ENCODE assay signal across 21 mouse cellular contexts in the genomic region with DNA sequence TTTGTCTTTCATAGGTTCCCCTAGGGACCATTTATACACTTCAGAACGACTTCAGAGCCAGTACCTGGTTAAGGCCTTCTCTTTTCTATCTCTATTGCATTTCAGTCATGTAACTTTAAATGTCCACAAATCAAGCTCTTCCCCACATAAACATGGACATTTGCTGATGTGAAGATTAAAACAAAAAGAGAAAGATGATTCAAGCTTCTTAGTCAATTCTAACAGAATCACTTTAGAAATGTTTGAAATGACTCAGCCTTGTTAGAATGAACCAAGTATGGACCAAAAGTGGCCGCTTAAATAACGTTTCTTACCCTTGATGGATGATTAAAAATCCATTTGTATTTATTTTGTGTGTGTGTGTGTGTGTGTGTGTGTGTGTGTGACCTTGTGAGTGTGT. TPM values are rescaled to one million over a fixed set of nuclear protein-coding genes. Genes with fewer than 3 reads are reported as not detected.
DNase-seq lines count a peak whose midpoint lies in the region; ATAC-seq and TF ChIP-seq lines count a peak whose summit lies in the region.
"Had no signal": no experiment of that assay in that cellular context is flagged by ENCODE, and none has a peak within 500 bp of the region (broad histone marks: within the 10 kb centered on the region; RNA-seq: fewer than 3 reads in every experiment).

No protein-coding gene starts in this region.

- H3K27ac ChIP-seq in CH12.LX (ENCODE audit: insufficient read depth, low read depth), result no peak overlapping the region
- H3K27ac ChIP-seq in forebrain, embryonic 11.5 days (ENCODE audit: low read depth, low read length), result no peak overlapping the region

- dilution Hi-C loops in CH12.LX (cut with MboI; ENCODE audit: extremely low pct_ligation_motif_present, extremely low pct_unique_long_range_greater_than_20kb, low sequenced_read_pairs), result no loop called here

- no peaks in the 10 kb centered on the region for H3K36me3 ChIP-seq in CH12.LX (replicated peaks in 1 of 2; ENCODE audit: control insufficient read depth in 1 of 2, insufficient read depth in 1 of 2, low read length in 1 of 2)
- no peaks in the 10 kb centered on the region for H3K36me3 ChIP-seq in forebrain, embryonic 11.5 days (ENCODE audit: control insufficient read depth, insufficient read depth, low read length)
- H3K36me3 ChIP-seq: G1E had no signal

- H3K4me3 ChIP-seq in CH12.LX (replicated peaks in 1 of 3; ENCODE audit: low read depth in 2 of 3, low read length in 2 of 3, poor library complexity in 1 of 3), result no peak overlapping the region
- no peak overlapping the region for H3K4me3 ChIP-seq in forebrain, embryonic 11.5 days (ENCODE audit: low read depth, low read length)

- peaks cover 2% of the 10 kb centered on the region for H3K27me3 ChIP-seq in CH12.LX (replicated peaks)
- H3K27me3 ChIP-seq in forebrain, embryonic 11.5 days (ENCODE audit: control insufficient read depth, insufficient read depth, low read length), result no peaks in the 10 kb centered on the region

- whole genome bisulfite sequencing in forebrain, embryonic 11.5 days, result 67% methylated on average over 3 of the region's 3 CpGs

- no peak for TF ChIP-seq RAD21 in CH12.LX (IDR thresholded peaks at IDR 0.05; ENCODE audit: low read depth, low read length)

- no peak for ATAC-seq in forebrain, embryonic 11.5 days (replicated peaks; ENCODE audit: low FRiP score)
- ATAC-seq: activated CD4-positive, CD25-positive, alpha-beta regulatory T cell, adult 4 months; Patski had no signal

- TF ChIP-seq CTCF in CH12.LX (conservative IDR thresholded peaks at IDR 0.05 in 1 of 2, IDR thresholded peaks at IDR 0.05 in 1 of 2; ENCODE audit: low read depth in 2 of 2, low read length in 2 of 2), result no peak; a peak in 1 of 4 replicates

- in situ Hi-C loops in CH12.LX (cut with MboI; ENCODE audit: low pct_ligation_motif_present, low pct_unique_long_range_greater_than_20kb, low sequenced_read_pairs), result loop anchor here (25.0 kb wide), 1 partner anchor 364 kb away; a partner anchor contains a TSS

- H3K9me3 ChIP-seq in CH12.LX (replicated peaks; ENCODE audit: low read length), result no peaks in the 10 kb centered on the region
- no peaks in the 10 kb centered on the region for H3K9me3 ChIP-seq in forebrain, embryonic 11.5 days (ENCODE audit: control insufficient read depth, low read length)
- H3K9me3 ChIP-seq: G1E had no signal

- H3K4me1 ChIP-seq in CH12.LX (ENCODE audit: control insufficient read depth in 1 of 2, insufficient read depth in 2 of 2), result peaks cover 22 to 28% of the 10 kb centered on the region in 2 experiments
- no peaks in the 10 kb centered on the region for H3K4me1 ChIP-seq in forebrain, embryonic 11.5 days (replicated peaks; ENCODE audit: control insufficient read depth, insufficient read depth, low read length)

- no peak overlapping the region for H3K9ac ChIP-seq in CH12.LX (ENCODE audit: insufficient read depth, low read depth)
- H3K9ac ChIP-seq in forebrain, embryonic 11.5 days (ENCODE audit: low read length), result no peak overlapping the region

- H3K79me2 ChIP-seq in CH12.LX (replicated peaks; ENCODE audit: control insufficient read depth, extremely low read depth, insufficient read depth, poor library complexity, severe bottlenecking), result no peaks in the 10 kb centered on the region

- no peak for DNase-seq in CH12.LX (ENCODE audit: extremely low read depth)
- DNase-seq in forebrain, embryonic 11.5 days (ENCODE audit: low spot score), result no peak
- DNase-seq: adrenal gland, adult 2 months; adrenal gland, adult 8-10 months; adrenal gland, postnatal 10 days; adrenal gland, postnatal 14 days; adrenal gland, postnatal 25 days; adrenal gland, postnatal 36 days; B cell, adult 2 months; cerebellum, adult 11 months; cerebellum, adult 11-12 months; cerebellum, adult 18-20 months; cerebellum, adult 2 months; cerebellum, adult 8-10 months had no signal

- no peak overlapping the region for H3K4me2 ChIP-seq in CH12.LX (ENCODE audit: insufficient read depth, low read depth, poor library complexity, severe bottlenecking)
- no peak overlapping the region for H3K4me2 ChIP-seq in forebrain, embryonic 11.5 days (ENCODE audit: low read depth, low read length, severe bottlenecking)

- TF ChIP-seq EP300 in CH12.LX (IDR thresholded peaks at IDR 0.05; ENCODE audit: low read length), result peak; percentile 71

- no peak for TF ChIP-seq POLR2A in CH12.LX (IDR thresholded peaks at IDR 0.05; ENCODE audit: low read depth, low read length)

TF ChIP-seq in CH12.LX, 34 proteins besides CTCF, POLR2A, EP300 and RAD21:
- no peak for TF ChIP-seq GABPA (IDR thresholded peaks at IDR 0.05; ENCODE audit: insufficient replicate concordance, low read depth, low read length)
- no peak for TF ChIP-seq UBTF (IDR thresholded peaks at IDR 0.05; ENCODE audit: low read depth, low read length)
- TF ChIP-seq PAX5 (IDR thresholded peaks at IDR 0.05; ENCODE audit: low read length), result no peak
- TF ChIP-seq MEF2A (IDR thresholded peaks at IDR 0.05; ENCODE audit: borderline replicate concordance, low read depth, low read length), result peak; percentile 65; the same call in 1 of the 2 replicates
- TF ChIP-seq JUND (conservative IDR thresholded peaks at IDR 0.05; ENCODE audit: low read depth, low read length), result peak; percentile 80
- TF ChIP-seq SIN3A (IDR thresholded peaks at IDR 0.05; ENCODE audit: low read length), result no peak
- TF ChIP-seq MAX (IDR thresholded peaks at IDR 0.05; ENCODE audit: low read length), result 0 out of 2 replicates have a peak, but pooled peaks have one; percentile 20
- TF ChIP-seq KAT2A (IDR thresholded peaks at IDR 0.05; ENCODE audit: insufficient replicate concordance, low read length), result 0 out of 2 replicates have a peak, but pooled peaks have one; percentile 21
- TF ChIP-seq ETS1 (conservative IDR thresholded peaks at IDR 0.05; ENCODE audit: low read depth, low read length), result no peak; the same call in 1 of the 2 replicates
- TF ChIP-seq IRF4 (IDR thresholded peaks at IDR 0.05; ENCODE audit: low read depth, low read length), result peak; percentile 75; the same call in 1 of the 2 replicates
- no peak for TF ChIP-seq E2F4 (IDR thresholded peaks at IDR 0.05; ENCODE audit: insufficient replicate concordance, low read depth, low read length)
- 0 out of 2 replicates have a peak, but pooled peaks have one; percentile 17 for TF ChIP-seq TCF12 (IDR thresholded peaks at IDR 0.05; ENCODE audit: low read depth, low read length)
- TF ChIP-seq MXI1 (IDR thresholded peaks at IDR 0.05; ENCODE audit: low read depth, low read length), result 0 out of 2 replicates have a peak, but pooled peaks have one; percentile 36
- peak; percentile 53; the same call in 1 of the 2 replicates for TF ChIP-seq RCOR1 (conservative IDR thresholded peaks at IDR 0.05; ENCODE audit: low read depth, low read length)
- TF ChIP-seq JUN (IDR thresholded peaks at IDR 0.05; ENCODE audit: insufficient read depth, low read depth, low read length), result peak; percentile 77

RNA-seq across cellular contexts. Expression of a gene that starts 14.2 kb away (rescaled TPM):
- total RNA-seq in CH12.LX (2012; rRNA removed) (not detected in 2 replicates), CH12.LX (2014; rRNA removed) (not detected in 2 replicates)
- polyA plus RNA-seq in CH12.LX (2012; ENCODE audit: insufficient read length, low read depth), result not detected in 2 replicates
- not detected in 2 replicates for polyA plus RNA-seq in forebrain, embryonic 11.5 days (2014; fragmentation: Nextera tagmentation; extraction: Ambion mirVana)
- total RNA-seq: MEL had no signal
- polyA plus RNA-seq: brain, embryonic 14.5 days; C2C12; G1E; Patski had no signal

RNA-seq across cellular contexts. Expression of a gene that starts 16.0 kb away (rescaled TPM):
- total RNA-seq in CH12.LX (2012; rRNA removed), result 0.30 and 0.38 TPM in 2 replicates
- 0.18 and 0.36 TPM in 2 replicates for total RNA-seq in CH12.LX (2014; rRNA removed)
- polyA plus RNA-seq in CH12.LX (2012; ENCODE audit: insufficient read length, low read depth), result 0.27 and 0.57 TPM in 2 replicates
- polyA plus RNA-seq in forebrain, embryonic 11.5 days (2014; fragmentation: Nextera tagmentation; extraction: Ambion mirVana), result 1.8 and 2.5 TPM in 2 replicates
- polyA plus RNA-seq: activated CD4-positive, CD25-positive, alpha-beta regulatory T cell, adult 4 months; C2C12; G1E; Patski had no signal

RNA-seq across cellular contexts. Expression of a gene that starts 31.3 kb away (rescaled TPM):
- total RNA-seq in CH12.LX (2012; rRNA removed) (3.1 and 3.4 TPM in 2 replicates), CH12.LX (2014; rRNA removed) (5.3 and 5.5 TPM in 2 replicates)
- polyA plus RNA-seq in CH12.LX (2012; ENCODE audit: insufficient read length, low read depth), result 4.4 and 5.2 TPM in 2 replicates
- 2.2 and 2.7 TPM in 2 replicates for polyA plus RNA-seq in forebrain, embryonic 11.5 days (2014; fragmentation: Nextera tagmentation; extraction: Ambion mirVana)
- total RNA-seq: MEL had no signal

RNA-seq across cellular contexts. Expression of a gene that starts 42.1 kb away (rescaled TPM):
- 5.2 and 5.5 TPM in 2 replicates for total RNA-seq in CH12.LX (2012; rRNA removed)
- 0.27 TPM in 1 of 2 replicates, not detected in the other for total RNA-seq in CH12.LX (2014; rRNA removed)
- 2.6 and 2.7 TPM in 2 replicates for polyA plus RNA-seq in CH12.LX (2012; ENCODE audit: insufficient read length, low read depth)
- not detected in 2 replicates for polyA plus RNA-seq in forebrain, embryonic 11.5 days (2014; fragmentation: Nextera tagmentation; extraction: Ambion mirVana)
- total RNA-seq: adrenal gland, postnatal 25 days; ES-E14; G1E; MEL had no signal
- polyA plus RNA-seq: brain, embryonic 14.5 days; C2C12; G1E; Patski had no signal

RNA-seq across cellular contexts. Expression of a gene that starts 43.4 kb away (rescaled TPM):
- 11.2 and 12.7 TPM in 2 replicates for total RNA-seq in CH12.LX (2012; rRNA removed)
- total RNA-seq in CH12.LX (2014; rRNA removed), result 1.3 and 1.7 TPM in 2 replicates
- polyA plus RNA-seq in CH12.LX (2012; ENCODE audit: insufficient read length, low read depth), result 2.2 and 2.9 TPM in 2 replicates
- not detected in 2 replicates for polyA plus RNA-seq in forebrain, embryonic 11.5 days (2014; fragmentation: Nextera tagmentation; extraction: Ambion mirVana)
- polyA plus RNA-seq: adrenal gland, adult 2 months; brain, embryonic 14.5 days; C2C12; cerebellum, adult 2 months; Patski had no signal
